Mouse (Mus musculus) lung, postnatal 0 days (tissue): ENCODE measurements around the gene Spred2.

Experiments
- CTCF ChIP-seq: IDR thresholded peaks from 2 replicates; pipeline ENCODE4 v1.5.1; 2016; ENCODE audit warnings: antibody characterized with exemption, mild to moderate bottlenecking
- EP300 ChIP-seq: IDR thresholded peaks from 2 replicates; pipeline ENCODE4 v1.6.1; 2016; ENCODE audit warnings: antibody characterized with exemption, mild to moderate bottlenecking, control low read depth

GRCm38 (mm10) chr11:19971954-19972750 is 48.0 kb downstream of the Spred2 start:
- TF ChIP-seq CTCF (peak; percentile 71), EP300 (no peak)
